Mouse (Mus musculus): ENCODE measurements around the gene Saysd1.
A peak's percentile ranks its signal among the peaks of the same experiment; 100 is the strongest.

DNA sequence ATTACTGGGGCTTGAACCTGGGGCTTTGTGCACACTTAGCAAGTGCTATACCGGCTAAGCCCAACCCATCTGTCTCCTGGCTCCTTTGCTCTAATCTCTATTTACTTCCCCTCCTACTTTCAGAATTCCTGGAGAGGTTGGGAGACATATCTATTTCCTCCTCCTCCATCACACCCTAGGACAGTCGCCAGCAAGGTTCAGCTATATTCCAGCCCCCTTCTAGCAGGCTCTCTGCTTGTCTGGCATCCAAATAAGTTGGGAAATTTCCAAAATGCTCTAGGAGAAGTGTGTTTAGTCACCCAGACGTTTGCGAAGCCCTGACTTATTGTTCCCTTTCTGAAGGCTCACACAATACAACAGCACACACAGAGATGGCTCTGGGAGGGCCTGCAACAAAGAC lies 35.1 kb downstream of the Saysd1 start:
- TF ChIP-seq CTCF (IDR thresholded peaks at IDR 0.05) (no peak), EP300 (IDR thresholded peaks at IDR 0.05) (peak; percentile 49; the same call in 1 of the 2 replicates)

All from lung, postnatal 0 days (tissue).